Mouse (Mus musculus) ES-Bruce4 (cell line): ENCODE measurements around the gene Klhl29. TPM values are rescaled to one million over a fixed set of nuclear protein-coding genes. Genes with fewer than 3 reads are reported as not detected.

Experiments used
- H3K27ac ChIP-seq: 2 replicates; pipeline ENCODE4 v1.5.1; 2012; ENCODE audit warnings: low read length, inconsistent platforms; ENCODE audit not compliant: insufficient read depth
- H3K27me3 ChIP-seq: 2 replicates; pipeline ENCODE4 v1.6.1; 2012; ENCODE audit warnings: mild to moderate bottlenecking, low read length, inconsistent platforms; ENCODE audit not compliant: control insufficient read depth, poor library complexity, insufficient read depth, severe bottlenecking
- H3K36me3 ChIP-seq: 2 replicates; pipeline ENCODE4 v1.6.1; 2012; ENCODE audit warnings: inconsistent platforms, mild to moderate bottlenecking, low read length, moderate library complexity; ENCODE audit not compliant: control insufficient read depth, poor library complexity, insufficient read depth, severe bottlenecking
- H3K4me1 ChIP-seq: one replicate; pipeline ENCODE4 v1.8.1; 2011; ENCODE audit warnings: low read length; ENCODE audit not compliant: control insufficient read depth, insufficient read depth
- H3K4me3 ChIP-seq: 2 replicates; pipeline ENCODE4 v1.5.1; 2011; ENCODE audit warnings: low read depth, mild to moderate bottlenecking, low read length
- H3K9ac ChIP-seq: 2 replicates; pipeline ENCODE4 v1.6.1; 2012; ENCODE audit warnings: low read depth, mild to moderate bottlenecking, inconsistent platforms; ENCODE audit not compliant: poor library complexity, severe bottlenecking
- H3K9me3 ChIP-seq: replicated peaks from 2 replicates; pipeline ENCODE4 v1.6.1; 2012; ENCODE audit warnings: mild to moderate bottlenecking, low read length, inconsistent platforms; ENCODE audit not compliant: control insufficient read depth, poor library complexity, insufficient read depth, severe bottlenecking
- CTCF ChIP-seq: IDR thresholded peaks from one replicate; pipeline ENCODE4 v1.8.1; 2011; ENCODE audit warnings: low read depth, low read length
- EP300 ChIP-seq: IDR thresholded peaks from 2 replicates; pipeline ENCODE4 v1.6.1; 2011; ENCODE audit warnings: low read depth, low read length; ENCODE audit not compliant: insufficient read depth
- POLR2A ChIP-seq: IDR thresholded peaks from one replicate; pipeline ENCODE4 v1.8.1; 2011; ENCODE audit warnings: low read length; ENCODE audit not compliant: insufficient read depth
- polyA plus RNA-seq: library from polyadenylated mRNA; stranded (reverse); fragments of >200 nt; gene quantifications from 2 replicates; pipeline ENCODE4 v1.2.4, GENCODE M21; 2011; ENCODE audit warnings: low read depth; ENCODE audit not compliant: missing spikeins, insufficient read depth, insufficient read length

The Klhl29 gene
- polyA plus RNA-seq, 1 experiment = 0.49 TPM

DNA sequence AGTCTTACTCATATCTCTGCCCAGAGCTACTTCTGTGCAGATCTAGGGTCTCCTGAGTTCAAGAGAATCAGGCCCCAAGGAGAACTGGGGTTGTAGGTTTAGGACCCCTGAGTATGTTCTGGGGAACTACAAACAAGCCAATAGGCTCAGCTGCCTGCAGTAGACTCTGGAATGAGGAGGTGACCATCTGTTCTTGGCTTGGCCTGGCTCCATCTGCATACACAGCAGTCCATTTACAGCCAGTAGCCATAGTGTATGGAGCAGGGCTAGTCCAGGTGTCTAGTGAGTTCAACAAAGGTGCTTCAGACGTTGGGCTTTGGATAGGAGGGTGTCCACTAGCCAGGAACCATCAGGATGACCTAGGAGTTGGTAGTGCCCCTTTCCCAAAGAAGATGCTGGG, 151.9 kb downstream of the Klhl29 start:
- no peak overlapping the region for H3K27ac ChIP-seq
- H3K9me3 ChIP-seq = no peaks in the 10 kb centered on the region
- no peak for TF ChIP-seq CTCF
- no peak for TF ChIP-seq POLR2A
- no peak for TF ChIP-seq EP300
- no peaks in the 10 kb centered on the region for H3K4me1 ChIP-seq
- H3K27me3 ChIP-seq = no peaks in the 10 kb centered on the region
- H3K4me3 ChIP-seq = no peak overlapping the region
- no peak overlapping the region for H3K9ac ChIP-seq
- no peaks in the 10 kb centered on the region for H3K36me3 ChIP-seq

DNA sequence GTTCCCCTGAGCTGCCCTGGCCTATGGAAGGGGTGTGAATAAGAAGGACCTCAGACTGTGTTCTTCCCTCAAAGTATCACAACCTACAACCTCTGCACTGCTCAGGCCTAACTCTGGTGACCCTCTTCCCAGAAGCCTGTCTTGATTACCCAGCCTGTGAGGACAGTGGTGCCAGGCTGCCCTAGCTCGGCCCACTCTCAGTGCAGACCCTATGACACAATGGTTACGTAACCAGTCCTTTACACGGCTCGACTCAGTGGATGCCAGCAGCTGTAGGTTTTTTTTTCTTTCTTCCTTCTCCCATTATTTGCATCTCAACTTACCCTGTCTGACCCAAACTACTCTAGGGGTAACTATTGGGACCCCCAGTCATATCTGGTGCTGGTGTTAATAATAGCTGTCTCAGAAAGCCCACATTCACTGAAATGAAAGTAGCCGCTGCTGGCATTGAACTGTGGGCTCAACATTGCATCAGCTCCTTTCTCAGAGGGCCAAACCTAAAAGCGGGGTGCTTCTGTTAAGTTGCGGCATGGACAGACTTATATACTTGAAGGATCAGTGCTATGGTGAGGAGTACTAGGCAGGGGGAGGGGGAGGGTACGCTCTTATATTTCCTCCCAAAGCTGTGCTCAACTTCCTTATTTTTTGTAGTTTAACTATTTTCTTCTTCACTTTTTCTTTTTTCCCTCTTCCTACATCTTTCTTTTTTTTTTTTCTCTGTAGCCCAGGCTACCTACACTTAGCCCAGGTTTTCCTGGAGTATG, 152.9 kb downstream of the Klhl29 start:
- H3K4me1 ChIP-seq = no peaks in the 10 kb centered on the region
- no peaks in the 10 kb centered on the region for H3K27me3 ChIP-seq
- H3K4me3 ChIP-seq = no peak overlapping the region
- no peaks in the 10 kb centered on the region for H3K36me3 ChIP-seq
- H3K27ac ChIP-seq = no peak overlapping the region
- H3K9me3 ChIP-seq = no peaks in the 10 kb centered on the region
- H3K9ac ChIP-seq = no peak overlapping the region
- TF ChIP-seq EP300 (no peak), POLR2A (no peak), CTCF (no peak)

DNA sequence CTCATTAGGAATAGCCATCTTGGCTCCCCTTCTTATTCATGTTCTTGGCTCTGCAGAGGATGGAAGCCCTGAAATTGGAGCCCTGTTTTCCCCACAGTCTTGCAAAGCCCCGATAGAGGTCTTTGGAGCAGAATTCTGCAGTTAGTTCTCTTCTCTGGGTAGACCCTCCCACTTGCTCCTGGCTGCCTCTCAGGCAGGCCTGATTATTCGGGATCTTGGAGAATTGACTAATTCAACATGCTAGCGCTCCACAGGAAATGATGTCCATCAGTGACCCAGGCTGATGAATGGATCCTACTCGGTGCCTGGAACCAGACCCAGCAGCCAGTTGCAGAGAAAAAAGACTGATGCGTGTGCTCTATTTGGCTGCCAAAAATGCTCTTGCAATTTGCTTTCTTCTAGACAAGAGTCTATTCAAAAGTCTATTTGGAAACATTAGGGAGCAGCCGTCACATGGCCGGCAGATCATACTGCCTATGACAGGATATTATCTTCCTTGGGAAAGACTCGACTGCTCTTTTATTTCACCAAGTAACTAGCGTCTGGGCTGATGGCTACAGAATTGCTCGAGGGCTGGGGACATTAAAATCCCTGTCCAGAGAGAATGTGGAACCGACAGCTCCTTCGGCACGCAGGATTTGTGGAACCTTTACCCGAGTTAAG, 155.4 kb downstream of the Klhl29 start:
- Histone ChIP-seq H3K9ac (no peak overlapping the region), H3K9me3 (no peaks in the 10 kb centered on the region), H3K4me3 (no peak overlapping the region), H3K4me1 (no peaks in the 10 kb centered on the region), H3K27me3 (no peaks in the 10 kb centered on the region; the same call in 1 of the 2 replicates), H3K27ac (no peak overlapping the region), H3K36me3 (no peaks in the 10 kb centered on the region)
- TF ChIP-seq CTCF (no peak), POLR2A (no peak), EP300 (no peak)

DNA sequence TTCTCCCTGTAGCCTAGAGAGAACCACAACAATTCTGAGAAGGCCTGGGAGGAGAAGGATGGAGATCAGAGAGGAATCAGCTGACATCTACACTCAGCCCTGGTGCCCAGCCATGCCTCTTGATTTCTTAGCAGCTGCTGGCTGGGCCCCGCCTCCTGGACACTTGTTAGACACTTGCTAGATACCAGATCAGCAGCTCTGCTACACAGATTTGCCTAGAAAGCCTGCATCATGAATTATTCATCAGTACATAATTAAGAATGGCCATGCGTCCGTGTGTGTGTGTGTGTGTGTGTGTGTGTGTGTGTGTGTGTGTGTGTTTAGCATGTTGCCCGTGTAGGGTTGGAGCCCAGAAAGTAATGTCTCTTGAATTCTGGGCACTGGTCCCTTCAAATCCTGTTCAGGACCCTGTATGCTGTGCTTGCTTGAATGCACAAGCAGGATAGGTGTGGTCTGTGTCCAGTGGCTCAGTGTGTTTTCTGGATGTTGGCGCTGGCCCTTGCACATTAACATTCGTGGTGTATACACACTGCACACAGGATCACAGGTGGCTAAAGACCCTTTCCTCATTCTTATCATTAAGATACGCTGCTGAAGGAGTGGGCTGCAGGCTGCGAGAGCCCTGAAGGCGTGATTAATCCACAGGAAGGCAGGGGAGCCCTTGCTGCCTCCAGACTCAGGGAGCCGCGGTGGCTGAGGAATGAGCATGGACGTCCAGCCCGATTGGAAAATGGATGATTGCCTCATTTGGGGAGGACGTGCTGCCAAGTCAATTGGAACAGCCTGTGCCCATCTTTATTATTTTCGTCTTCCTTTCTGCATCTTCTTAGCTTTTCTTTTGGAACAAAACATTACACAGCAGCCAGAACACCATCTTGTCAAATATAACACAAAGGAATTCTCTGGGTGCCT, 159.4 kb downstream of the Klhl29 start:
- Histone ChIP-seq H3K36me3 (no peaks in the 10 kb centered on the region), H3K4me1 (no peaks in the 10 kb centered on the region), H3K4me3 (no peak overlapping the region), H3K9ac (no peak overlapping the region), H3K27ac (no peak overlapping the region), H3K9me3 (no peaks in the 10 kb centered on the region), H3K27me3 (no peaks in the 10 kb centered on the region; the same call in 1 of the 2 replicates)
- TF ChIP-seq EP300 (no peak), CTCF (no peak), POLR2A (no peak)

DNA sequence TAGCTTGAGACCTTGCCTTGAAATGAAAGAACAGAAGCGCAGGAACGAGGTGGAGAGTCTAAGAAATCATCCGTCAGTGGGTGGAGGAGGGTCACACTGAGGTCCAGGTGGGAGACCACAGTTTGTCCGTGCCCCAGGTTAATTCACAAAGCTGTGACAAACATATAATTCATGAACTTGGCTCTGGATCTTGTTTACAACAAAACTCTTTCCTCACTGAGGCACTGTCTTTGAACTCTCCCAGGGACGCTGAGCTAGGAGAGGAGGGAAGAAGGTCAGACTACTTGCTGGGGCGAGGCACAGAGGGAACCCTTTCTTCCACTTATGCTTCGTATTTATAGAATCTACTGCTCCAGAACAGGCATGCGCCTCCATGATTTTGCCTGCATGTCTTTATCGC, 161.2 kb downstream of the Klhl29 start:
- Histone ChIP-seq H3K27ac (no peak overlapping the region), H3K27me3 (no peaks in the 10 kb centered on the region; the same call in 1 of the 2 replicates), H3K4me3 (no peak overlapping the region), H3K9ac (no peak overlapping the region), H3K4me1 (no peaks in the 10 kb centered on the region), H3K36me3 (no peaks in the 10 kb centered on the region), H3K9me3 (no peaks in the 10 kb centered on the region)
- TF ChIP-seq CTCF = no peak
- TF ChIP-seq EP300 = no peak
- TF ChIP-seq POLR2A = no peak
